Mouse (Mus musculus): ENCODE measurements around the gene Tagln2.

DNA sequence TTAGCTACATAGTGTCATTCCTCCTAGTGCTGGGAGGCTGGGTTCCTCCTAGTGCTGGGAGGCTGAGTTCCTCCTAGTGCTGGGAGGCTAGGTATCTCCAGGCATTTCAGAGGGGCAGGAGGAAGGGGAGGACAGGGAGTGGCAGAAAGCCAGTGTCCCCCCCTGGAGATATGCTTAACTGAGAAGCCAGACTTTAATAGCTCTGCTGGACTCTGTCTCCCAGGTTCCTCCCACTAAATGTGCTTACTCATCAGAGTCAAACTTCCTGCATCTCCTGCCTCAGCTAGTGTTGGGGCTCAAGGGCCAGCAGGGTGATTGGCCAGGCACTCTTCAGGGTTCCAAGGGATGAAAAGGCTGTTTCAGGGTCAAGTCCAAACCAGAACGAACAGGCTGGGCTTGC is 15.5 kb downstream of the Tagln2 start:
- TF ChIP-seq POLR2A (IDR thresholded peaks at IDR 0.05; ENCODE audit: borderline replicate concordance, low read depth, low read length) (no peak), CTCF (IDR thresholded peaks at IDR 0.05; ENCODE audit: low read depth, low read length) (no peak)

Data from bone marrow macrophage, adult 2 months (primary cell).